Comparison of ENCODE assay signal across 15 mouse cellular contexts in the genomic region with DNA sequence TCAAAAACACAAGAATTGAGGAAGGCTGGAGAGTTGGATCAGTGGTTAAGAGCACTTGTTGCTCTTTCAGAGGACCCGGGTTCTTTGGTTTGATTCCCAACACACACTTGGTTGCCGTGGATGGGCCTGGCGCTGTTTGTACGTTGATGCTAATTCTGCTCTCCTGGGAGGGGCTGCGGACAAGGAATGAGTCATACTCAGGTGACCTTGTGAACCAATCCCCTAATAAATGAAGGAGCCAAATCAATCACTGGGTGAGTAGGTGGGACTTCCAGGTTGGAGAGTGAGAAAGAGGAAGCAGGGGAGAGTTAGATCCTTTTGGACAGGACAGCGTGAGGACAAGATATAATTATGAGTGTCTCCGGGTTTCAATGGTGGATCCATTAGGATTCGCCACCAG.
"Had no signal": no experiment of that assay in that cellular context is flagged by ENCODE, and none has a peak within 500 bp of the region (broad histone marks: within the 10 kb centered on the region; RNA-seq: fewer than 3 reads in every experiment).

No protein-coding gene starts in this region.

- H3K4me3 ChIP-seq: limb, embryonic 12.5 days; limb, embryonic 15.5 days; midbrain, embryonic 12.5 days; midbrain, embryonic 15.5 days; neural tube, embryonic 13.5 days had no signal

- H3K4me2 ChIP-seq: limb, embryonic 12.5 days; limb, embryonic 15.5 days; lung, embryonic 14.5 days; midbrain, embryonic 12.5 days; midbrain, embryonic 15.5 days; neural tube, embryonic 13.5 days had no signal

- DNase-seq: kidney, adult 18-20 months; kidney, adult 9 months; kidney, postnatal 14 days; kidney, postnatal 4 days; left cerebral cortex, postnatal 4 days; lung, embryonic 14.5 days; thymus, adult 18-20 months; thymus, postnatal 36 days had no signal

- ATAC-seq: lung, postnatal 0 days; midbrain, embryonic 15.5 days had no signal

- H3K4me1 ChIP-seq: midbrain, embryonic 15.5 days had no signal

- H3K36me3 ChIP-seq: limb, embryonic 12.5 days; limb, embryonic 15.5 days; midbrain, embryonic 12.5 days; midbrain, embryonic 15.5 days; neural tube, embryonic 13.5 days had no signal

- H3K9me3 ChIP-seq: limb, embryonic 15.5 days; midbrain, embryonic 12.5 days; midbrain, embryonic 15.5 days; neural tube, embryonic 13.5 days had no signal

- H3K27me3 ChIP-seq: limb, embryonic 15.5 days; midbrain, embryonic 12.5 days; midbrain, embryonic 15.5 days; neural tube, embryonic 13.5 days had no signal

- H3K27ac ChIP-seq: limb, embryonic 12.5 days; limb, embryonic 15.5 days; macrophage; midbrain, embryonic 12.5 days; midbrain, embryonic 15.5 days; neural tube, embryonic 13.5 days had no signal

- H3K9ac ChIP-seq: limb, embryonic 12.5 days; limb, embryonic 15.5 days; lung, embryonic 14.5 days; midbrain, embryonic 12.5 days; midbrain, embryonic 15.5 days; neural tube, embryonic 13.5 days had no signal
